Mouse (Mus musculus) limb, embryonic 15.5 days (tissue): ENCODE measurements at regions not wholly inside any gene's neighbourhood (a gene's known extent, or its start where the extent isn't known, plus 50 kb on each side); places are given as distances from the start of the nearest gene placed in this dataset.
A peak's percentile ranks its signal among the peaks of the same experiment; 100 is the strongest.

Experiments
- ATAC-seq: fragments of 200-750 bp; cut with Nextera tagmentation; 2 replicates; pipeline ENCODE4 v1.8.0; 2017; ENCODE audit warnings: low read depth, moderate TSS enrichment; ENCODE audit not compliant: insufficient number of reproducible peaks, low FRiP score, low TSS enrichment
- H3K27ac ChIP-seq: fragments of 300-500 bp; sonication (generic); 2 replicates; pipeline ENCODE4 v1.5.1; 2015; ENCODE audit warnings: moderate library complexity, mild to moderate bottlenecking, inconsistent platforms
- H3K27me3 ChIP-seq: fragments of 300-500 bp; sonication (generic); 2 replicates; pipeline ENCODE4 v1.6.1; 2015; ENCODE audit warnings: inconsistent platforms
- H3K36me3 ChIP-seq: fragments of 300-500 bp; sonication (generic); 2 replicates; pipeline ENCODE4 v1.6.1; 2015; ENCODE audit warnings: inconsistent platforms
- H3K4me1 ChIP-seq: fragments of 300-500 bp; sonication (generic); 2 replicates; pipeline ENCODE4 v1.6.1; 2015; ENCODE audit warnings: inconsistent platforms
- H3K4me2 ChIP-seq: fragments of 300-500 bp; sonication (generic); 2 replicates; pipeline ENCODE4 v1.6.1; 2015; ENCODE audit warnings: mild to moderate bottlenecking, inconsistent platforms
- H3K4me3 ChIP-seq: fragments of 300-500 bp; sonication (generic); 2 replicates; pipeline ENCODE4 v1.5.1; 2015; ENCODE audit warnings: mild to moderate bottlenecking, inconsistent platforms
- H3K9ac ChIP-seq: fragments of 300-500 bp; sonication (generic); 2 replicates; pipeline ENCODE4 v1.6.1; 2015; ENCODE audit warnings: inconsistent platforms
- H3K9me3 ChIP-seq: fragments of 300-500 bp; sonication (generic); 2 replicates; pipeline ENCODE4 v1.6.1; 2016; ENCODE audit warnings: inconsistent platforms
- WGBS: fragments of 180-500 bp; shearing (Covaris S2); methylation state at CpG from one replicate; pipeline ENCODE4 v1.1.7; 2015; 5-methylcytosine and 5-hydroxymethylcytosine counted together
- microRNA counts: library from miRNA; unstranded; fragments of <30 nt; microRNA quantifications from one replicate; lab custom pipeline; 2016
- microRNA-seq: library from miRNA; unstranded; fragments of <30 nt; microRNA quantifications from one replicate; pipeline ENCODE4, GENCODE M21; 2016

DNA sequence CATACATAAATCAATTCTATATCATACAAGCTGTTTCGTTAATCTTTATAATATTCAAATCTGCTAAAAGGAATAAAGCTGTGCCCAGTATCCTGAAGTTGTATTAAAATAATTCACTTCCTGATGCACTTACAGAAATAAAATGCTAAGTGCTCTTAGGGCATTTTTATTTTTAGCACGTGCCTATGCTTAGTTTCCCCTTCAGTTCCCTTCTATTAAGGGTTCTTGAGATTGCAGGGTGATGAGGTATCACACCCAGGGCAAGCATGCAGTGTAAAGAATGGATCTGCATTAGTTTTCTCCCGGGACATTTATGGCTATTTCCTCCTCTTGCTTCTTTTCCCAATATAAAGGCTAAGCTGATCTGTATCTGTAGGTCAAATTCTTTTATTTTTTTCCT, 1858.8 kb upstream of the Lrrc6 start:
- WGBS: 70% methylated on average over 3 of the region's 3 CpGs
- ATAC-seq: no peak
- no peaks in the 10 kb centered on the region for H3K9me3 ChIP-seq
- no peaks in the 10 kb centered on the region for H3K36me3 ChIP-seq
- no peaks in the 10 kb centered on the region for H3K27me3 ChIP-seq
- H3K9ac ChIP-seq: no peak overlapping the region
- peaks cover 10% of the 10 kb centered on the region; the same call in 1 of the 2 replicates for H3K4me1 ChIP-seq
- no peak overlapping the region for H3K27ac ChIP-seq
- H3K4me2 ChIP-seq: no peak overlapping the region
- no peak overlapping the region for H3K4me3 ChIP-seq

GRCm38 (mm10) chr15:68355957-68356356, 1855.2 kb upstream of the Lrrc6 start:
- Histone ChIP-seq H3K27ac (no peak overlapping the region), H3K9ac (no peak overlapping the region), H3K9me3 (no peaks in the 10 kb centered on the region), H3K4me3 (no peak overlapping the region), H3K36me3 (no peaks in the 10 kb centered on the region), H3K4me1 (peaks cover under 1% of the 10 kb centered on the region; the same call in 1 of the 2 replicates), H3K27me3 (no peaks in the 10 kb centered on the region), H3K4me2 (no peak overlapping the region)
- 67% methylated on average over 1 of the region's 1 CpGs for WGBS
- no peak for ATAC-seq

GRCm38 (mm10) chr15:68344652-68345051, 1843.9 kb upstream of the Lrrc6 start:
- ATAC-seq: no peak
- H3K27ac ChIP-seq: no peak overlapping the region
- WGBS: 90% methylated on average over 3 of the region's 3 CpGs
- H3K9ac ChIP-seq: no peak overlapping the region
- no peaks in the 10 kb centered on the region for H3K27me3 ChIP-seq
- no peak overlapping the region for H3K4me2 ChIP-seq
- no peaks in the 10 kb centered on the region for H3K9me3 ChIP-seq
- H3K36me3 ChIP-seq: 0 out of 2 replicates have a peak, but pooled peaks cover 4% of the 10 kb centered on the region
- no peak overlapping the region for H3K4me3 ChIP-seq
- no peaks in the 10 kb centered on the region for H3K4me1 ChIP-seq

- 90% methylated on average over 1 of the region's 1 CpGs for whole genome bisulfite sequencing
- H3K4me1 ChIP-seq: no peaks in the 10 kb centered on the region
- H3K9ac ChIP-seq: no peak overlapping the region
- 0 out of 2 replicates have a peak, but pooled peaks cover 4% of the 10 kb centered on the region for H3K36me3 ChIP-seq
- H3K27ac ChIP-seq: no peak overlapping the region
- H3K9me3 ChIP-seq: no peaks in the 10 kb centered on the region
- ATAC-seq: no peak
- H3K27me3 ChIP-seq: no peaks in the 10 kb centered on the region
- H3K4me2 ChIP-seq: no peak overlapping the region
- H3K4me3 ChIP-seq: no peak overlapping the region
Measured at GRCm38 (mm10) chr15:68342542-68342941, 1841.8 kb upstream of the Lrrc6 start.

DNA sequence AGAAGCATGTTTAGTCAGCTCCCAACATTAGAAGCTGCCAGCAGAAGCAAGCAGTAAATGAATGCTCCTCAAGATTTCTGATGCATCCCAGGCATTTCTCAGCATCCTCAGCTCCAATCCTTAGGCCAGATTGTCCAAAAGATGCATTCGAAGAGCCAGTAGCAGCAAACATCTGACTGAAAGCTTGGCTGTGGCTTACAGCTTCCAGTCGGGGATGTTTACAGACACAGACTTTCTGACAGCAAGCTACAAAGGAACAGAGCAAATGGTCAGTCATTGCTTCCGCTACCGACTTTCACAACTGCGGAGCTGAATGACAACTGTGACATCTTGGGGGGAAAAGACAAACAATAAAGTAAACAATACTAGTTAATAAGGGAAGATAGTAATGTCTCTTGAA, 1840.3 kb upstream of the Lrrc6 start:
- Histone ChIP-seq H3K4me1 (no peaks in the 10 kb centered on the region), H3K27me3 (no peaks in the 10 kb centered on the region), H3K9me3 (no peaks in the 10 kb centered on the region), H3K9ac (no peak overlapping the region), H3K4me2 (no peak overlapping the region), H3K36me3 (0 out of 2 replicates have a peak, but pooled peaks cover 4% of the 10 kb centered on the region), H3K4me3 (no peak overlapping the region), H3K27ac (no peak overlapping the region)
- 62% methylated on average over 5 of the region's 5 CpGs for WGBS
- ATAC-seq: no peak

DNA sequence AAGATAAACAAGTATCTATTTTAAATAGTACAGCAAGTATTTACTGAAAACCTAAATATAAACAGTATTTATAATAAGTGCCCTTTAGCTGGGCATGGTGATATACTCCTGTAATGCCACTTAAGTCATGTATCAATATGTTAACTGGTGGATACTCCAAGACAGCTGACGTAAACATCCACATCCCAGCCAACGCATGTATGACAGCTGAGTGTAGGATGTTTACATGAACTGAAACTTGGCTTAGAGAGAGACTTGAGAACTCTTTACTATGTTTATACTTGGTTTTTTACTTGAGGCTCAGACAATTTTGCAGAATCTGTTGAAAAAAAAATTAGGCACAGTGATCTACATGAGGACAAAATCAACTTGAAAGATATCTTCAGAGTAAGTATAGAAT, 1836.6 kb upstream of the Lrrc6 start:
- no peak overlapping the region for H3K4me3 ChIP-seq
- H3K4me1 ChIP-seq: no peaks in the 10 kb centered on the region
- no peaks in the 10 kb centered on the region for H3K9me3 ChIP-seq
- H3K27me3 ChIP-seq: no peaks in the 10 kb centered on the region
- 0 out of 2 replicates have a peak, but pooled peaks cover 4% of the 10 kb centered on the region for H3K36me3 ChIP-seq
- H3K27ac ChIP-seq: no peak overlapping the region
- no peak overlapping the region for H3K9ac ChIP-seq
- 93% methylated on average over 2 of the region's 2 CpGs for WGBS
- ATAC-seq: no peak
- no peak overlapping the region for H3K4me2 ChIP-seq

GRCm38 (mm10) chr15:68335837-68336236, 1835.1 kb upstream of the Lrrc6 start:
- Histone ChIP-seq H3K27ac (no peak overlapping the region), H3K27me3 (no peaks in the 10 kb centered on the region), H3K36me3 (0 out of 2 replicates have a peak, but pooled peaks cover under 1% of the 10 kb centered on the region), H3K9ac (no peak overlapping the region), H3K4me2 (no peak overlapping the region), H3K9me3 (no peaks in the 10 kb centered on the region), H3K4me3 (no peak overlapping the region), H3K4me1 (no peaks in the 10 kb centered on the region)
- no peak for ATAC-seq

GRCm38 (mm10) chr15:68316116-68316515, 1815.4 kb upstream of the Lrrc6 start:
- Histone ChIP-seq H3K27me3 (no peaks in the 10 kb centered on the region), H3K4me3 (no peak overlapping the region), H3K4me1 (no peaks in the 10 kb centered on the region), H3K4me2 (no peak overlapping the region), H3K27ac (no peak overlapping the region), H3K9ac (no peak overlapping the region), H3K36me3 (no peaks in the 10 kb centered on the region), H3K9me3 (no peaks in the 10 kb centered on the region)
- ATAC-seq: no peak
- WGBS: 91% methylated on average over 1 of the region's 1 CpGs

MicroRNAs encoded in the stretch of these regions (microRNA counts, 519-probe panel; counts per million panel counts)
- microRNA mmu-miR-30b (lab: Ali Mortazavi, UCI) (3,452 counts per million, percentile 81 among the panel's probes with 10 or more counts), microRNA mmu-miR-30d (lab: Ali Mortazavi, UCI) (3,164 counts per million, percentile 75 among the panel's probes with 10 or more counts)

Small RNA genes lying in the stretch of these regions (microRNA-seq; reads per million reads assigned to microRNA genes)
- gene Mir30b: 86.1 reads per million, percentile 49 among the genes with 10 or more reads in this experiment
- 4,167 reads per million, percentile 86 among the genes with 10 or more reads in this experiment for gene Mir30d
